Mouse (Mus musculus) forebrain, embryonic 13.5 days (tissue): ENCODE measurements around the gene Dnm3. TPM values are rescaled to one million over a fixed set of nuclear protein-coding genes. Genes with fewer than 3 reads are reported as not detected.
A peak's percentile ranks its signal among the peaks of the same experiment; 100 is the strongest.

Source experiments
- ATAC-seq: fragments of 200-750 bp; cut with Nextera tagmentation; 2 replicates; pipeline ENCODE4 v1.8.0; 2017
- H3K27ac ChIP-seq: fragments of 300-500 bp; sonication (generic); 2 replicates; pipeline ENCODE4 v1.5.1; 2015; ENCODE audit warnings: inconsistent platforms, mild to moderate bottlenecking, moderate library complexity
- H3K27me3 ChIP-seq: fragments of 300-500 bp; sonication (generic); 2 replicates; pipeline ENCODE4 v1.6.1; 2015; ENCODE audit warnings: mild to moderate bottlenecking, inconsistent platforms
- H3K36me3 ChIP-seq: fragments of 300-500 bp; sonication (generic); 2 replicates; pipeline ENCODE4 v1.6.1; 2015; ENCODE audit warnings: mild to moderate bottlenecking, inconsistent platforms; ENCODE audit not compliant: poor library complexity, severe bottlenecking
- H3K4me1 ChIP-seq: fragments of 300-500 bp; sonication (generic); 2 replicates; pipeline ENCODE4 v1.6.1; 2015; ENCODE audit warnings: inconsistent platforms
- H3K4me2 ChIP-seq: fragments of 300-500 bp; sonication (generic); 2 replicates; pipeline ENCODE4 v1.6.1; 2015; ENCODE audit warnings: inconsistent platforms, mild to moderate bottlenecking, moderate library complexity
- H3K4me3 ChIP-seq: fragments of 300-500 bp; sonication (generic); 2 replicates; pipeline ENCODE4 v1.5.1; 2015; ENCODE audit warnings: mild to moderate bottlenecking, inconsistent platforms
- H3K9ac ChIP-seq: fragments of 300-500 bp; sonication (generic); 2 replicates; pipeline ENCODE4 v1.6.1; 2015; ENCODE audit warnings: mild to moderate bottlenecking, inconsistent platforms
- H3K9me3 ChIP-seq: fragments of 300-500 bp; sonication (generic); replicated peaks from 2 replicates; pipeline ENCODE4 v1.6.1; 2016; ENCODE audit warnings: inconsistent platforms
- WGBS: fragments of 180-500 bp; shearing (Covaris S2); methylation state at CpG from one replicate; pipeline ENCODE4 v1.1.7; 2015; 5-methylcytosine and 5-hydroxymethylcytosine counted together
- polyA plus RNA-seq: library from polyadenylated mRNA; unstranded; fragments of >200 nt; fragmentation: Nextera tagmentation; extraction: Ambion mirVana; gene quantifications from 2 replicates; pipeline ENCODE4 v1.2.1, GENCODE M21; 2015

Dnm3 gene
- polyA plus RNA-seq, 1 experiment from 2014 or later = 15.1 TPM

GRCm38 (mm10) chr1:161968589-161969407 is 509.0 kb downstream of the Dnm3 start, which contains the start of gene Pigc:
TSS of gene Pigc (plus strand) at chr1:161969186.
- H3K4me1 ChIP-seq = peaks cover 15% of the 10 kb centered on the region
- H3K36me3 ChIP-seq = peaks cover 5% of the 10 kb centered on the region; the same call in 1 of the 2 replicates
- peak within 1 kb of the TSS; percentile 77 for H3K9ac ChIP-seq
- peak within 1 kb of the TSS; percentile 60 for H3K27ac ChIP-seq
- H3K4me3 ChIP-seq = peak within 1 kb of the TSS; percentile 62
- no peaks in the 10 kb centered on the region for H3K27me3 ChIP-seq
- H3K9me3 ChIP-seq = no peaks in the 10 kb centered on the region
- H3K4me2 ChIP-seq = peak within 1 kb of the TSS; percentile 62
- 4% methylated on average over 35 of the region's 38 CpGs for WGBS
- ATAC-seq = peak; percentile 99

GRCm38 (mm10) chr1:161967936-161968335 is 509.9 kb downstream of the Dnm3 start:
- Histone ChIP-seq H3K36me3 (peaks cover 5% of the 10 kb centered on the region; the same call in 1 of the 2 replicates), H3K9ac (no peak overlapping the region), H3K9me3 (no peaks in the 10 kb centered on the region), H3K27ac (no peak overlapping the region), H3K4me3 (no peak overlapping the region), H3K4me2 (no peak overlapping the region), H3K27me3 (no peaks in the 10 kb centered on the region), H3K4me1 (peaks cover 15% of the 10 kb centered on the region)
- 92% methylated on average over 2 of the region's 2 CpGs for WGBS
- ATAC-seq = no peak

GRCm38 (mm10) chr1:161962465-161963377 is 515.1 kb downstream of the Dnm3 start:
- Histone ChIP-seq H3K9ac (no peak overlapping the region), H3K27ac (no peak overlapping the region), H3K4me1 (no peaks in the 10 kb centered on the region), H3K4me2 (no peak overlapping the region), H3K36me3 (no peaks in the 10 kb centered on the region), H3K27me3 (no peaks in the 10 kb centered on the region), H3K9me3 (no peaks in the 10 kb centered on the region), H3K4me3 (no peak overlapping the region)
- 47% methylated on average over 3 of the region's 3 CpGs for WGBS
- peak; percentile 69; the same call in 1 of the 2 replicates for ATAC-seq

GRCm38 (mm10) chr1:161957964-161958950 is 519.6 kb downstream of the Dnm3 start:
- no peaks in the 10 kb centered on the region for H3K36me3 ChIP-seq
- no peak overlapping the region for H3K4me3 ChIP-seq
- H3K4me2 ChIP-seq = no peak overlapping the region
- no peaks in the 10 kb centered on the region for H3K27me3 ChIP-seq
- no peaks in the 10 kb centered on the region for H3K9me3 ChIP-seq
- ATAC-seq = no peak
- WGBS = 84% methylated on average over 19 of the region's 19 CpGs
- H3K9ac ChIP-seq = no peak overlapping the region
- no peaks in the 10 kb centered on the region for H3K4me1 ChIP-seq
- no peak overlapping the region for H3K27ac ChIP-seq

GRCm38 (mm10) chr1:161955846-161956245 is 522.0 kb downstream of the Dnm3 start:
- Histone ChIP-seq H3K4me2 (no peak overlapping the region), H3K27me3 (no peaks in the 10 kb centered on the region), H3K4me3 (no peak overlapping the region), H3K27ac (no peak overlapping the region), H3K4me1 (no peaks in the 10 kb centered on the region), H3K36me3 (no peaks in the 10 kb centered on the region), H3K9ac (no peak overlapping the region), H3K9me3 (no peaks in the 10 kb centered on the region)
- no peak for ATAC-seq
- 78% methylated on average over 5 of the region's 5 CpGs for WGBS

GRCm38 (mm10) chr1:161952599-161952998 is 525.2 kb downstream of the Dnm3 start:
- Histone ChIP-seq H3K4me3 (no peak overlapping the region), H3K9me3 (no peaks in the 10 kb centered on the region), H3K36me3 (no peaks in the 10 kb centered on the region), H3K9ac (no peak overlapping the region), H3K4me2 (no peak overlapping the region), H3K27ac (no peak overlapping the region), H3K4me1 (no peaks in the 10 kb centered on the region), H3K27me3 (no peaks in the 10 kb centered on the region)
- ATAC-seq = no peak
- WGBS = 62% methylated on average over 1 of the region's 1 CpGs

GRCm38 (mm10) chr1:161951009-161951779 is 526.6 kb downstream of the Dnm3 start:
- Histone ChIP-seq H3K4me3 (no peak overlapping the region), H3K9me3 (no peaks in the 10 kb centered on the region), H3K4me1 (no peaks in the 10 kb centered on the region), H3K9ac (no peak overlapping the region), H3K27ac (no peak overlapping the region), H3K4me2 (no peak overlapping the region), H3K36me3 (no peaks in the 10 kb centered on the region), H3K27me3 (no peaks in the 10 kb centered on the region)
- no peak for ATAC-seq
- WGBS = 78% methylated on average over 5 of the region's 5 CpGs

- no peak overlapping the region for H3K4me2 ChIP-seq
- no peaks in the 10 kb centered on the region for H3K36me3 ChIP-seq
- H3K9ac ChIP-seq = no peak overlapping the region
- no peaks in the 10 kb centered on the region for H3K27me3 ChIP-seq
- no peaks in the 10 kb centered on the region for H3K4me1 ChIP-seq
- WGBS = 76% methylated on average over 2 of the region's 2 CpGs
- no peak overlapping the region for H3K4me3 ChIP-seq
- no peaks in the 10 kb centered on the region for H3K9me3 ChIP-seq
- no peak for ATAC-seq
- H3K27ac ChIP-seq = no peak overlapping the region
Observed at GRCm38 (mm10) chr1:161942082-161942481, 535.8 kb downstream of the Dnm3 start.
